Mouse (Mus musculus): Measurements from ENCODE around the gene Tspan1.

- TF ChIP-seq CTCF (IDR thresholded peaks at IDR 0.05; ENCODE audit: low read depth) = no peak
- TF ChIP-seq EP300 (optimal IDR thresholded peaks at IDR 0.05) = no peak
These were observed 9.2 kb upstream of the Tspan1 start for GRCm38 (mm10) chr4:116176543-116176988.
